Mouse (Mus musculus) heart, embryonic 15.5 days (tissue): Measurements from ENCODE around the gene Kcnq1. TPM values are rescaled to one million over a fixed set of nuclear protein-coding genes. Genes with fewer than 3 reads are reported as not detected.

Experiments
- ATAC-seq: fragments of 200-750 bp; cut with Nextera tagmentation; replicated peaks from 2 replicates; pipeline ENCODE4 v1.8.0; 2017; ENCODE audit warnings: low read depth, moderate TSS enrichment; ENCODE audit not compliant: insufficient number of reproducible peaks, insufficient read depth, low FRiP score
- H3K27ac ChIP-seq: fragments of 300-500 bp; sonication (generic); 2 replicates; pipeline ENCODE4 v1.5.1; 2015; ENCODE audit warnings: mild to moderate bottlenecking, inconsistent platforms
- H3K27me3 ChIP-seq: fragments of 300-500 bp; sonication (generic); 2 replicates; pipeline ENCODE4 v1.6.1; 2015; ENCODE audit warnings: inconsistent platforms
- H3K36me3 ChIP-seq: fragments of 300-500 bp; sonication (generic); 2 replicates; pipeline ENCODE4 v1.6.1; 2015; ENCODE audit warnings: mild to moderate bottlenecking, inconsistent platforms
- H3K4me1 ChIP-seq: fragments of 300-500 bp; sonication (generic); replicated peaks from 2 replicates; pipeline ENCODE4 v1.6.1; 2015; ENCODE audit warnings: inconsistent platforms
- H3K4me2 ChIP-seq: fragments of 300-500 bp; sonication (generic); 2 replicates; pipeline ENCODE4 v1.6.1; 2015; ENCODE audit warnings: inconsistent platforms, mild to moderate bottlenecking, moderate library complexity
- H3K4me3 ChIP-seq: fragments of 300-500 bp; sonication (generic); 2 replicates; pipeline ENCODE4 v1.5.1; 2015; ENCODE audit warnings: mild to moderate bottlenecking, inconsistent platforms
- H3K9ac ChIP-seq: fragments of 300-500 bp; sonication (generic); 2 replicates; pipeline ENCODE4 v1.6.1; 2015; ENCODE audit warnings: mild to moderate bottlenecking, inconsistent platforms
- H3K9me3 ChIP-seq: fragments of 300-500 bp; sonication (generic); replicated peaks from 2 replicates; pipeline ENCODE4 v1.6.1; 2016; ENCODE audit warnings: inconsistent platforms
- WGBS: fragments of 180-500 bp; shearing (Covaris S2); methylation state at CpG from one replicate; pipeline ENCODE4 v1.1.7; 2015; ENCODE audit warnings: mixed read lengths; 5-methylcytosine and 5-hydroxymethylcytosine counted together
- polyA plus RNA-seq: library from polyadenylated mRNA; unstranded; fragments of >200 nt; fragmentation: Nextera tagmentation; extraction: Ambion mirVana; gene quantifications from 2 replicates; pipeline ENCODE4 v1.2.1, GENCODE M21; 2015

Gene Kcnq1
- polyA plus RNA-seq, 1 experiment from 2014 or later = 27.5 TPM

- Histone ChIP-seq H3K9me3 (no peaks in the 10 kb centered on the region), H3K9ac (no peak overlapping the region), H3K4me2 (no peak overlapping the region), H3K27ac (no peak overlapping the region), H3K4me1 (peaks cover 4% of the 10 kb centered on the region), H3K27me3 (no peaks in the 10 kb centered on the region), H3K36me3 (peaks cover 10% of the 10 kb centered on the region; the same call in 1 of the 2 replicates), H3K4me3 (no peak overlapping the region)
- no peak for ATAC-seq
- 86% methylated on average over 10 of the region's 10 CpGs for WGBS
Measured at GRCm38 (mm10) chr7:143186378-143186777, 80.2 kb downstream of the Kcnq1 start.

GRCm38 (mm10) chr7:143187181-143187580 lies 81.0 kb downstream of the Kcnq1 start:
- no peaks in the 10 kb centered on the region for H3K4me1 ChIP-seq
- no peak overlapping the region for H3K4me2 ChIP-seq
- peaks cover 10% of the 10 kb centered on the region; the same call in 1 of the 2 replicates for H3K36me3 ChIP-seq
- no peak overlapping the region for H3K9ac ChIP-seq
- WGBS = 86% methylated on average over 3 of the region's 3 CpGs
- ATAC-seq = no peak
- H3K4me3 ChIP-seq = no peak overlapping the region
- no peaks in the 10 kb centered on the region for H3K9me3 ChIP-seq
- no peaks in the 10 kb centered on the region for H3K27me3 ChIP-seq
- H3K27ac ChIP-seq = no peak overlapping the region

GRCm38 (mm10) chr7:143188589-143188988 lies 82.4 kb downstream of the Kcnq1 start:
- 74% methylated on average over 2 of the region's 2 CpGs for WGBS
- no peak for ATAC-seq
- H3K9me3 ChIP-seq = no peaks in the 10 kb centered on the region
- H3K4me3 ChIP-seq = no peak overlapping the region
- no peak overlapping the region for H3K27ac ChIP-seq
- no peak overlapping the region for H3K9ac ChIP-seq
- no peak overlapping the region for H3K4me2 ChIP-seq
- peaks cover 20% of the 10 kb centered on the region for H3K36me3 ChIP-seq
- H3K27me3 ChIP-seq = no peaks in the 10 kb centered on the region
- no peaks in the 10 kb centered on the region for H3K4me1 ChIP-seq

- no peak overlapping the region for H3K4me2 ChIP-seq
- WGBS = 90% methylated on average over 3 of the region's 3 CpGs
- ATAC-seq = no peak
Measured at GRCm38 (mm10) chr7:143189965-143190722, 84.0 kb downstream of the Kcnq1 start.

GRCm38 (mm10) chr7:143190911-143191310 lies 84.7 kb downstream of the Kcnq1 start:
- ATAC-seq = no peak
- Histone ChIP-seq H3K36me3 (peaks cover 26% of the 10 kb centered on the region), H3K27me3 (no peaks in the 10 kb centered on the region), H3K27ac (no peak overlapping the region), H3K9me3 (no peaks in the 10 kb centered on the region), H3K4me3 (no peak overlapping the region), H3K4me1 (no peaks in the 10 kb centered on the region), H3K9ac (no peak overlapping the region), H3K4me2 (no peak overlapping the region)
- WGBS = 78% methylated on average over 5 of the region's 5 CpGs

More at GRCm38 (mm10) chr7:143189965-143190722, 84.0 kb downstream of the Kcnq1 start:
- no peak overlapping the region for H3K9ac ChIP-seq
- peaks cover 20% of the 10 kb centered on the region for H3K36me3 ChIP-seq
- no peaks in the 10 kb centered on the region for H3K27me3 ChIP-seq
- no peak overlapping the region for H3K4me3 ChIP-seq
- H3K4me1 ChIP-seq = no peaks in the 10 kb centered on the region
- no peak overlapping the region for H3K27ac ChIP-seq
- no peaks in the 10 kb centered on the region for H3K9me3 ChIP-seq

GRCm38 (mm10) chr7:143192392-143192791 lies 86.2 kb downstream of the Kcnq1 start:
- 83% methylated on average over 7 of the region's 7 CpGs for WGBS
- Histone ChIP-seq H3K36me3 (peaks cover 31% of the 10 kb centered on the region), H3K4me1 (no peaks in the 10 kb centered on the region), H3K27me3 (no peaks in the 10 kb centered on the region), H3K4me3 (no peak overlapping the region), H3K27ac (no peak overlapping the region), H3K9ac (no peak overlapping the region), H3K9me3 (no peaks in the 10 kb centered on the region), H3K4me2 (no peak overlapping the region)
- no peak for ATAC-seq

- H3K4me1 ChIP-seq = no peaks in the 10 kb centered on the region
- H3K9ac ChIP-seq = no peak overlapping the region
- H3K36me3 ChIP-seq = peaks cover 31% of the 10 kb centered on the region
- no peaks in the 10 kb centered on the region for H3K27me3 ChIP-seq
- H3K27ac ChIP-seq = no peak overlapping the region
- no peaks in the 10 kb centered on the region for H3K9me3 ChIP-seq
- no peak for ATAC-seq
- no peak overlapping the region for H3K4me3 ChIP-seq
- no peak overlapping the region for H3K4me2 ChIP-seq
- 87% methylated on average over 7 of the region's 7 CpGs for WGBS
Measured at GRCm38 (mm10) chr7:143194064-143194463, 87.9 kb downstream of the Kcnq1 start.

GRCm38 (mm10) chr7:143197951-143198440 lies 91.8 kb downstream of the Kcnq1 start:
- H3K4me3 ChIP-seq = no peak overlapping the region
- H3K36me3 ChIP-seq = peaks cover 24% of the 10 kb centered on the region
- H3K9ac ChIP-seq = no peak overlapping the region
- no peaks in the 10 kb centered on the region for H3K9me3 ChIP-seq
- 0 out of 2 replicates have a peak, but pooled peaks cover 3% of the 10 kb centered on the region for H3K4me1 ChIP-seq
- H3K27me3 ChIP-seq = no peaks in the 10 kb centered on the region
- H3K27ac ChIP-seq = no peak overlapping the region
- 63% methylated on average over 15 of the region's 15 CpGs for WGBS
- no peak for ATAC-seq
- no peak overlapping the region for H3K4me2 ChIP-seq

- 54% methylated on average over 7 of the region's 7 CpGs for WGBS
- Histone ChIP-seq H3K4me1 (0 out of 2 replicates have a peak, but pooled peaks cover 3% of the 10 kb centered on the region), H3K36me3 (peaks cover 22% of the 10 kb centered on the region), H3K9me3 (no peaks in the 10 kb centered on the region), H3K4me3 (no peak overlapping the region), H3K27me3 (no peaks in the 10 kb centered on the region), H3K4me2 (no peak overlapping the region), H3K27ac (no peak overlapping the region), H3K9ac (no peak overlapping the region)
- ATAC-seq = no peak
Measured at GRCm38 (mm10) chr7:143198443-143198842, 92.3 kb downstream of the Kcnq1 start.

GRCm38 (mm10) chr7:143201255-143201654 lies 95.1 kb downstream of the Kcnq1 start:
- no peak for ATAC-seq
- no peak overlapping the region for H3K9ac ChIP-seq
- H3K36me3 ChIP-seq = peaks cover 2% of the 10 kb centered on the region; the same call in 1 of the 2 replicates
- no peak overlapping the region for H3K27ac ChIP-seq
- H3K4me1 ChIP-seq = 0 out of 2 replicates have a peak, but pooled peaks cover 3% of the 10 kb centered on the region
- H3K27me3 ChIP-seq = no peaks in the 10 kb centered on the region
- H3K4me3 ChIP-seq = no peak overlapping the region
- H3K4me2 ChIP-seq = no peak overlapping the region
- WGBS = 92% methylated on average over 2 of the region's 2 CpGs
- no peaks in the 10 kb centered on the region for H3K9me3 ChIP-seq

- no peaks in the 10 kb centered on the region; the same call in 1 of the 2 replicates for H3K36me3 ChIP-seq
- H3K27ac ChIP-seq = no peak overlapping the region
- ATAC-seq = no peak
- H3K27me3 ChIP-seq = no peaks in the 10 kb centered on the region
- no peak overlapping the region for H3K4me3 ChIP-seq
- H3K9me3 ChIP-seq = no peaks in the 10 kb centered on the region
- H3K4me1 ChIP-seq = 0 out of 2 replicates have a peak, but pooled peaks cover 3% of the 10 kb centered on the region
- 92% methylated on average over 6 of the region's 6 CpGs for WGBS
- H3K4me2 ChIP-seq = no peak overlapping the region
- no peak overlapping the region for H3K9ac ChIP-seq
Measured at GRCm38 (mm10) chr7:143203897-143204296, 97.7 kb downstream of the Kcnq1 start.

GRCm38 (mm10) chr7:143207044-143207443 lies 100.9 kb downstream of the Kcnq1 start:
- no peak overlapping the region for H3K27ac ChIP-seq
- no peak overlapping the region for H3K4me3 ChIP-seq
- H3K9me3 ChIP-seq = no peaks in the 10 kb centered on the region
- no peak overlapping the region for H3K9ac ChIP-seq
- peaks cover 7% of the 10 kb centered on the region for H3K4me1 ChIP-seq
- no peaks in the 10 kb centered on the region for H3K27me3 ChIP-seq
- 61% methylated on average over 4 of the region's 4 CpGs for WGBS
- H3K36me3 ChIP-seq = no peaks in the 10 kb centered on the region; the same call in 1 of the 2 replicates
- ATAC-seq = no peak
- H3K4me2 ChIP-seq = no peak overlapping the region
